Mouse (Mus musculus) forebrain, embryonic 14.5 days (tissue): Measurements from ENCODE around the gene Lrrc8d. TPM values are rescaled to one million over a fixed set of nuclear protein-coding genes. Genes with fewer than 3 reads are reported as not detected.

Source experiments
- ATAC-seq: fragments of 200-750 bp; cut with Nextera tagmentation; 2 replicates; pipeline ENCODE4 v1.8.0; 2017; ENCODE audit warnings: mild to moderate bottlenecking, moderate library complexity
- DNase-seq: peaks from one replicate; pipeline ENCODE4 v3.0.0-alpha.2; 2015; ENCODE audit warnings: low spot score
- H3K27ac ChIP-seq: fragments of 300-500 bp; sonication (generic); 2 replicates; pipeline ENCODE4 v1.5.1; 2014; ENCODE audit warnings: low read depth, mild to moderate bottlenecking, control low read depth, low read length, moderate library complexity
- H3K27me3 ChIP-seq: fragments of 300-500 bp; sonication (generic); replicated peaks from 2 replicates; pipeline ENCODE4 v1.6.1; 2014; ENCODE audit warnings: low read length, control low read depth, mixed read lengths; ENCODE audit not compliant: control insufficient read depth, insufficient read depth
- H3K36me3 ChIP-seq: fragments of 300-500 bp; sonication (generic); 2 replicates; pipeline ENCODE4 v1.6.1; 2014; ENCODE audit warnings: low read length, control low read depth; ENCODE audit not compliant: control insufficient read depth, insufficient read depth
- H3K4me1 ChIP-seq: fragments of 300-500 bp; sonication (generic); 2 replicates; pipeline ENCODE4 v1.6.1; 2014; ENCODE audit warnings: antibody characterized with exemption, low read length, control low read depth; ENCODE audit not compliant: control insufficient read depth, insufficient read depth
- H3K4me2 ChIP-seq: fragments of 300-500 bp; sonication (generic); 2 replicates; pipeline ENCODE4 v1.6.1; 2014; ENCODE audit warnings: mild to moderate bottlenecking, control low read depth, low read length
- H3K4me3 ChIP-seq: fragments of 300-500 bp; sonication (generic); 2 replicates; pipeline ENCODE4 v1.5.1; 2014; ENCODE audit warnings: low read depth, low read length, control low read depth
- H3K9ac ChIP-seq: fragments of 300-500 bp; sonication (generic); 2 replicates; pipeline ENCODE4 v1.6.1; 2014; ENCODE audit warnings: mild to moderate bottlenecking, low read length, control low read depth, moderate library complexity
- H3K9me3 ChIP-seq: fragments of 300-500 bp; sonication (generic); replicated peaks from 2 replicates; pipeline ENCODE4 v1.6.1; 2016; ENCODE audit warnings: low read length, control low read depth, mixed read lengths; ENCODE audit not compliant: control insufficient read depth
- WGBS: fragments of 180-500 bp; shearing (Covaris S2); extraction: QIAGEN DNeasy Blood & Tissue Kit; methylation state at CpG from one replicate; pipeline ENCODE4 v1.1.7; 2014; 5-methylcytosine and 5-hydroxymethylcytosine counted together
- polyA plus RNA-seq: library from polyadenylated mRNA; unstranded; fragments of >200 nt; fragmentation: Nextera tagmentation; extraction: Ambion mirVana; gene quantifications from 2 replicates; pipeline ENCODE4 v1.2.1, GENCODE M21; 2014

Gene Lrrc8d
- polyA plus RNA-seq, 1 experiment from 2014 or later, result 23.3 TPM

- DNase-seq (peak; percentile 92), ATAC-seq (peak; percentile 97)
- under 1% methylated on average over 69 of the region's 83 CpGs for WGBS
- no peaks in the 10 kb centered on the region for H3K27me3 ChIP-seq
- no peaks in the 10 kb centered on the region for H3K36me3 ChIP-seq
- peak within 1 kb of the TSS; percentile 68 for H3K4me2 ChIP-seq
- H3K27ac ChIP-seq, result peak within 1 kb of the TSS; percentile 88
- no peaks in the 10 kb centered on the region for H3K9me3 ChIP-seq
- H3K4me3 ChIP-seq, result peak within 1 kb of the TSS; percentile 96
- H3K4me1 ChIP-seq, result peaks cover 23% of the 10 kb centered on the region
- peak within 1 kb of the TSS; percentile 99 for H3K9ac ChIP-seq
Measured at GRCm38 (mm10) chr5:105876068-105876924, 176.5 kb downstream of the Lrrc8d start, which contains the start of gene Zfp326. TSS of gene Zfp326 (plus strand) at chr5:105876565.

GRCm38 (mm10) chr5:105876925-105877774, 177.4 kb downstream of the Lrrc8d start:
- Histone ChIP-seq H3K4me2 (peak overlapping the region; percentile 54), H3K36me3 (no peaks in the 10 kb centered on the region), H3K27ac (peak overlapping the region; percentile 88), H3K4me3 (peak overlapping the region; percentile 96), H3K9me3 (no peaks in the 10 kb centered on the region), H3K9ac (peak overlapping the region; percentile 99), H3K4me1 (peaks cover 23% of the 10 kb centered on the region), H3K27me3 (no peaks in the 10 kb centered on the region)
- under 1% methylated on average over 45 of the region's 46 CpGs for WGBS
- no peak for ATAC-seq
- DNase-seq, result peak; percentile 37

Other genes with a start within 250 kb of the Lrrc8d start
- 8.6 and 10.2 TPM in 2 replicates for gene Lrrc8c, start 180.6 kb upstream of the Lrrc8d start, polyA plus RNA-seq
- gene Zfp326, start 176.6 kb downstream of the Lrrc8d start, polyA plus RNA-seq, result 29.6 and 36.3 TPM in 2 replicates